Mouse (Mus musculus): Measurements from ENCODE around the gene Gpr153. TPM values are rescaled to one million over a fixed set of nuclear protein-coding genes. Genes with fewer than 3 reads are reported as not detected.

Gene Gpr153
- total RNA-seq, 2 experiments from 2014 or later = 5.4 to 6.0 TPM

DNA sequence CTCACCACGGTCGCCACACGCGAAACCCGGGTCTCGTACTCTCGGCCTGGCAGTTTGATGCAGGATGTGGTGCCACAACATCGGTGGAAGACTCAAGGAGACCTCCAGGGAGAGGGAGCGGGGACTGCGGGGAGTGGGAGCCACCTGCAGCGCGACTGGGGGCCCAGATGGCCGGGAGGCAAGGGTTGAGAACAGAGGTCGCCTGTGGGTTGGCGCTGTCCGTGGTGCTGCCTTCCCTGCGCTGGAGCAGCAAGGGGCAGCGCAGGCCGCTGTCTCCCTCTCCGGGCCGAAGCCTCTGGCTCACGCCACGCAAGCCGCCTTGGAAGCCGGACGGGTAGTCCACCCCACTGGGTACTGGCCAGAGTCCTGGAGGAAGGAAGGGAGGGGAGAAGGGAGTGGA is 12.9 kb downstream of the Gpr153 start:
- DNase-seq (ENCODE audit: extremely low spot score in 1 of 2, low spot score in 1 of 2) = peak in 1 of 2 experiments; percentile 57

DNA sequence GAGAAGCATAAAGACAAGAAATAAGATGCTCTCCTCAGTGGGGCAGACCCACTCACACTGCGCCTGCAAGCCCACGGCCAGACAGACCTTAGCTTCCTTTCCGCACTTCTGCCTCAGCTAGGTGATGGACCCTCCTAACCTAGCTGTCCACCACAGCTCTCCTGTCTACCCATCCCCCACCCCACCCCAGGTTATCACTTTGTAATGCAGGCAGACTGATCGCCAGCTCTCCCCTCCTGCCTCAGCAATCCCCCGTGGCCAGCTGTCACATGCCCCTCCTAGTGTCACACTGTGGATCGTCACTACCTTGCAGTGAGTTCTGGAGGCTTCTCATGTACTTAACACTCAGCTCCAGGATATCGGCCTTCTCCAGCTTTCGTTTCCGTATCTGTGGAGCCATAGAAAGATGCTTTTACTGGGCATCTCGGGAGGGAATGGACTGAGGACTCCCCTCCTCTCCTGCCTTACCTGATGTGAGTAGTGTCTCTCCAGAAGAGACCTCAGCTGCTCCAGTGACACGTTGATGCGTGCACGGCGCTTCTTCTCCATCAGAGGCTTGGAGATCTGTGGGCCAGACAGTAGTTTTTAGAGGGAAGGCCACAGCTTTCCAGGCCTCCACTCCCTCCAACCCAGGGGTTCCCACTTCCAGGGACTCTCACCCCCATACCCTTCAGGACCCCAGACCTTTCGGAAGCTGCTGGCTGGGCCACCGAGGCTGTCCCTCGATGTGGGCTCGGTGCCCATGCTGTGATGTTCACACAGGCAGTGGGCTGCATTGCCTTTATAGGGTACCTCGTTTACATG is 13.5 kb downstream of the Gpr153 start:
- no peak for DNase-seq (ENCODE audit: extremely low spot score in 1 of 2, low spot score in 1 of 2)

DNA sequence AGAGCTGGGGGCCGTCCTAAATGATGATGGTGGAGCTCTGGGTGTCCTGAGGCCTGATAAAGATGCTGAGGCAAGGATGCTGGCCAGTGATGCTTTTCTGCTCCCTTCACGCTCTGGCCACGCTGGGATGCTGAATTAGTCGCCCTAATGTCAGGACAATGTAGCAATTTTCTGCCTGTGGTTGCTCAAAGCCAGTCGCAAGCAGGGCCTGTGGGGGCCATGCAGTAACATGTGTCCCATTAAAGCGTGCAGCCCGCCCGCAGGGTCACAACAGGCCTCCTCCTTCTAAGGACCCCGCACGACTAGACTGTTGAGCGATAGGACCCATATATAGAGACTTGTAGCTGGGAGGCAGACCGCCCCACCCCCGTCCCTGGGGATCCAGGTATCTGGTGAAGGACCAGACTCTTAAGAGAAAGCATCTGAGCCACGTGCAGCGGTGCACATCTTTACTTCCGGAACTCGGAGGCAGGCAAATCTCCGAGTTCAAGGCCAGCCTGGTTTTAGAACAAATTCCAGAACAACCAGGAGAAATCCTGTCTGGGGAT is 14.4 kb downstream of the Gpr153 start:
- no peak for DNase-seq (ENCODE audit: extremely low spot score in 1 of 2, low spot score in 1 of 2)

DNA sequence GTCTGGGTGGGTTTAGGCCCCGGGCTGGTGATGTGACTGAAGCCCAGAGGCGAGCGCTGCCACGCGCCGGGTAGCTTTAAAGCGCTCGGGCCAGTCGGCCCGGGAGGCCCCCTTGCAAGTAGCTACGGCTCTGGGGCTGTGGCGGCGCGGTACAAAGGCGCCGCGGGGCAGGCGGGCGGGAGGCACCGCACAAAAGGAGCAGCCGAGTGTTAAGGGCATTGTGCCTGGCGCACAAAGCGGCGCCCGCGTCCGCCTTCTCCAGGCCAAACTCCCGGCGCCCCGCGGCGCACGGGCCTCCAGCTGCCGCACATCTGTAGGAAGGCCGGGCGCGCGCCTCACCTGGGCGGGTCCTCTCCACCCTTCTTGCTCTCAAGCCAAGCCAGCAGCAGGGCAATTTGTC is 16.4 kb downstream of the Gpr153 start:
- no peak for DNase-seq (ENCODE audit: extremely low spot score in 1 of 2, low spot score in 1 of 2)

DNA sequence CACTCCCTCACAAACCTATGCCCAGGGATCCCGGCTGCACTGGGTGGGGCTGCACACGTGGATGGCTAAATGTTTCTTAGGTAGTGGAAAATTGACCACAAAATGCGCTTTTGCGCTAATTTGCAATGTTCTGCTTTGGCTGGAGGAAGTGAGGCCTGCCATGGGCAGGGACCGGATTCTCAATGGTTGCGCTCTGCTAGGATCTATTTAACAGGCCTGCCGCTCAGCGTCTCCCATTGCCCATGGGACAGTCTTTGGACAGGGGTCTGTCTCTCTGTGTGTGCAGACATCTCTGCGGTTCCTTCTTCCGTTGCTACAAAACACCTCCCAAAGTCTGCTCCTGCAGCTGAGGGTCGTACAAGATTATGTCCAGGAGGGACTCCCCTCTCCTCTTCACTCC is 17.0 kb downstream of the Gpr153 start:
- no peak for DNase-seq (ENCODE audit: extremely low spot score in 1 of 2, low spot score in 1 of 2)

DNA sequence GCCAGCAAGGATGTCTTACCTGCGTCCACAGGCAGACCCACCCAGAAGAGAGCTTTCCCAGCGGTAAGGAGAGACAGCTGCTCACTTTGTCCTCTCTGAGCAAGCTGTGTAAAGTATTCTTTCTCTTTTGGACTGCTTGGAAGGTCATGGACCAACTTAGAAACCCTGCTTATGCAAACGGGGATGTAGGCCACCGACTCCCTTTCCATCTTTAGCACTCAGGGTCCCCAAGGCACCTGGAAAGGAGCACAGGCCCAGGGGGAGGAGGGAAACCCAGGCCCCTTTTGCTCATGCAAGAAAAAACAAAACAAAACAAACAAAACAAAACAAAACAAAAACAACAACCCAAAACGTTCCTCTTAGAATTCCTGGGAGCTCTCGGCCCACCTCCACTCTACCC is 17.5 kb downstream of the Gpr153 start, which contains the start of gene Hes3:
TSS of gene Hes3 (minus strand) at position 101 of the 400 bp plus-strand sequence.
- DNase-seq (ENCODE audit: extremely low spot score in 1 of 2, low spot score in 1 of 2) = no peak

DNA sequence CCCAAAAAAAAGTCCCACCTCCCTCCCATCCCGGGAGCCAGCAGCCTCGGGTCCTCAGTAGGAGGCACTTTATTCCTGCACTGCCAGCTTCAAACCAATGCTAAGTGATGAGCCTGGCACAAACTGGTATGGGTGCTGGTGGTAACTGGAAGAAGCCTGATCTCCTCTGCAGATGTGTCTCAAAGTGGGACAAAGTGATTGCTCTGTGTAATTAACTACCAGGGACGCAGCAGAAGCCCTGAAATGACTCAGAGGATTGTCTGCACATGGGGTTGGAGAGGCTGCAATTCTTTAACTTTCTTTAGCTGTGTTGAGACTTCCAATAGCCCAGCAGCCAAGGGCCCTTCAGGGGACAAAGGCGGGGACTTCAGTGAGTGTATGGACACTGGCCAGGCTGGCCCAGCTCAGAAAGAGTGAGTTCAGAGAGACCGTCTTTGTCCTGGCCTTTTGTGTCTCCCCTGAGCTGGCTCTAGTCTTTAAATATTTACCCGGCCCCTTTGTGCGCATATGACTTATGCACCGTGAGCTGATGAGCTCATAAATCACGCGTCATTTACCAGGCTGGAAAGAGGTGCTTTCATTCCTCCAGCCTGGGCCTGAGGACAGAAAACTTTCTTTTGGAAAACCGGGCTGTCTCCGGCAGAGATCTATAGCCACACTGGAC is 18.2 kb downstream of the Gpr153 start:
- no peak for DNase-seq (ENCODE audit: extremely low spot score in 1 of 2, low spot score in 1 of 2)

DNA sequence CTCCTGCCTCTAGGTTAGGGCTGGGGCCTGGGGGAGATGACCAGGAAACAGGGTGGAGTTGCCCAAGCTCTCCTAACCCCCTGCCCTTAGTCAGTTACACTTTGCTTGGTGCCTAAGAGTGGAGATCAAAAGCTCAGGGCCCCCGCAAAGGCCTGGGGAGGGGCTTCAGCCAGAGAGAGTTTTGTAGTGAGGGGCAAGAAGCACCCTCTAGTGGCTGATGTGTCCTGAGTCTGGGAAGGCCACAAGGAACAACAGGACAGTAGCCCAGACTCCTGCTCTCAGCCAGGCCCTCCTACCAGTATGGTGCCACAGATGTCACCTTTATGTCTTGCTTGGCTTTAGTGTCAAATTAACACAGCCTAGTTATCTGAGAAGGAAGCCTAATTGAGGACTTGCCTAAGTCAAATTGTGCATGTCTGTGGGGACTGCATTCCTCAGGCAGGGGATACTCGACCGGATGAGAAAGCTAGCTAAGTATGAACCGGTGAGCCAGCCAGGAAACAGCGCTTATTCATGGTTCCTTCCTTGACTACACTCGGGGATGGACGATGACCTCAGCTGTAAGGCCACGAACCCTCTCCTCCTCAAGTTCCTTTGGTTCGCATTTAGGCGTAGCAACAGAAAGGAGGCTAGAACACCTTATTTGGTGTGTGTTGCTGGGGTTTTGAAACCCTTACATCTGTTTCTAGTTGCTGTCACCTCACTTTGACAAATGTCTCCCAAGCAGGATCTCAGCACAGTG is 20.3 kb downstream of the Gpr153 start:
- DNase-seq (ENCODE audit: extremely low spot score in 1 of 2, low spot score in 1 of 2) = no peak

DNA sequence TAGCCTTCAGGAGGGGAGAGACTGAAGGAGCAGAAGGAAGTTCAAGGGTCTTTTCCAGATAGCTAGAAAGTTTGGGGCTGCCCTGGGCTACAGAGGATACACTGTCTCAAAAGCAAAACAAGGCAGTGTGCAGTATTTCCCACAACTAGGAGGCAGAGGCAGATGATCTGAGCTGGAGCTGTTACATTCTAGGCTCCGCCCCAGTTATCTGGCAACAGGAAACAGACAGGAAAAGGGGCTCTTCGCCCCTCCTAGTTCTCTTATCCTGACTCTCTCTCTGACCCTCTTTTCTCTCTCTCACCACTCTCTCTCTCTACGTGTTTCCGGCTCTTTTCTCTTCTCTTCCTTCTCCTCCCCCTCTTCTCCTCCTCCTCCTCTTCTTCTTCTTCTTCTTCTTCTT is 21.9 kb downstream of the Gpr153 start:
- DNase-seq (ENCODE audit: extremely low spot score in 1 of 2, low spot score in 1 of 2) = no peak

DNA sequence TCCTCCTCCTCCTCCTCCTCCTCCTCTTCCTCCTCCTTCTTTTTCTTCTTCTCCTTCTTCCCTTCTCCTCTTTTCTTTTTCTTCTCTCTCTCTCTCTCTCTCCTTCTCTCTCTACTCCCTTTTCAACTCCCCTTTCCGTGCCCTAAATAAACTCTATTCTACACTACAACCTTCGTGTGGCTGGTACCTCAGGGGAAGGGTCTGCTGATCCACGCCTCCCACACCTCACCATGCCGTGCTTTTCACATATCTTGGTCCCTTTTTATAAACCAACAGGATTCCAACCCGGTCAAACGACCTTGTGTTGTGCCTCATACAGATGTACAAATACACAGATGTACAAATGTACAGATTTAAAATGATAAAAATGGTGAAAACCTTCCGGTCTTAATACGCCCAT is 22.3 kb downstream of the Gpr153 start:
- DNase-seq (ENCODE audit: extremely low spot score in 1 of 2, low spot score in 1 of 2) = no peak

DNA sequence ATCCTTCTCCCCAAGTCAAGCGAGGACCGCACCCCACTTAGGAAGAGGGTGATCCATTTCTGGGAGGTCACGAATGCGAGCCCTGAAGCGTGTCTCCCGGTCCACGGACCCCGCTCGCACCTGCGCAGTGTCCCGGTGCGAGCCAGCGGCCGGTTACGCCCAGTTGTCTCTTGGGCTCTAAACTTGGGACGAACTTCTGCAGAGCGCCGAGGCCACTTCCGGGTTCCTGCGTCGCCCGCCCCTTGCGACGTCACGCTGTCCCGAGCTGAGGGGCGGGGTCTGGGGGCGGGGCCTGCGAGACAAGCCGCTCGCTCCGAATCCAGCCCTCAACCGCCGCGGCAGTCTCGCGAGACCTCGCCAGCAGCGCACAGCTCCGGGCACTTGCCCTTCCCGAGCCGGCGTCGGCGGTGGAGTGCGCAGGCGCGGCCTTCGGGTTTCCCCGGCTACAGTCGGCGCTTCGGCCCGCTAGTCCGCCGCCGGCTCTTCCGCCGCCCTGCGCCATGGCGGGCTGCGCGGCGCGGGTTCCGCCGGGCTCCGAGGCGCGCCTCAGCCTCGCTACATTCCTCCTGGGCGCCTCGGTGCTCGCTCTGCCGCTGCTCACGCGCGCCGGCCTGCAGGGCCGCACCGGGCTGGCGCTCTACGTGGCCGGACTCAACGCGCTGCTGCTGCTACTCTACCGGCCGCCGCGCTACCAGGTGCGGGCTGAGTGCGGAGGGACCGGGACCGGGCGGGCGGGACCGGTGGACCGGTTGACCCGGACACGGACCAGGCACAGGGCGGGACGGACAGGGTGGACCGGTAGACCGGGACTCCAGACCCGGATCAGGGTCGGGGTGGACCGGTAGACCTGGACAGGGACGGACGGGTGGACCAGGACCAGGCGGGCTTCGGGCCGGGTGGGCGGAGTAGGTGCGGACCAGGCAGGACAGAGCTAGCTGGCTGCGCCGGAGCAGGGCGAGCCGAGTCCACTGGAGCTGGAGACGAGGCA is 23.1 kb downstream of the Gpr153 start, which contains the start of gene Icmt:
TSS of gene Icmt (plus strand) at position 354 of the 988 bp plus-strand sequence.
- DNase-seq (ENCODE audit: extremely low spot score in 1 of 2, low spot score in 1 of 2) = peak; percentile 97 to 98

DNA sequence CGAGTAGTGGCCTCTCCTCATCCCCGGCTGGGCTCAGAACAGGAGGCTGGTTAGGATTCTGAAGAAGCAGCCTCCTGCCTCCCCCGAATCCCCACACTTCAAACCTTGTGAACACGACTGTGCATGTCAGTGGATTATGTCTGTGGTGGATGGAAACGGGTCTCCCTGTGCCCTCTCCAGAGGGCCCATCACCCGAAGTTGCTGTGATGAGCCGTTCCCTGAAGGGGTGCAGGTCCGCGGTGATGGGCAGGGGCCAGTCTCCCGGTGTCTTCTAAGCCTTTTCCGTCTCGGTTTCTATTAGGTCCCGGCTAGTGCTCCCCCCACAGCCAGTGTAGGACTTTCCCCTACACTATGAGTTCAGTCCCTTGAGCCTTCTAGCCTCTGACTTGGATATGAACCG is 24.8 kb downstream of the Gpr153 start:
- no peak for DNase-seq (ENCODE audit: extremely low spot score in 1 of 2, low spot score in 1 of 2)

DNA sequence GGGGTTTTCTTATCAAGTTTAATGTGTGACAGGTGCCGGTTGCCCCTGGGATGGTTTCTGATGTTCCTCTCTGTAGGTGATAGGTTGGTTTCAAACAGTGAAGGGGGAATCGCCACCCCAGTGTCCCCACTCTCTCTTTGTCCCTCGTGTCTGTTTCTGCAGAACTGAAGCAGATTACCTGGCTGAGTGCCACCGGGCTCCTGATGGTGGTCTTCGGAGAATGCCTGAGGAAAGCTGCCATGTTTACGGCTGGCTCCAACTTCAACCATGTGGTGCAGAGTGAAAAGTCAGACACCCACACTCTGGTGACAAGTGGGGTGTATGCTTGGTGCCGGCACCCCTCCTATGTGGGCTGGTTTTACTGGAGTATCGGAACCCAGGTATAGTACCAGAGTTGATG is 26.3 kb downstream of the Gpr153 start:
- no peak for DNase-seq (ENCODE audit: extremely low spot score in 1 of 2, low spot score in 1 of 2)

DNA sequence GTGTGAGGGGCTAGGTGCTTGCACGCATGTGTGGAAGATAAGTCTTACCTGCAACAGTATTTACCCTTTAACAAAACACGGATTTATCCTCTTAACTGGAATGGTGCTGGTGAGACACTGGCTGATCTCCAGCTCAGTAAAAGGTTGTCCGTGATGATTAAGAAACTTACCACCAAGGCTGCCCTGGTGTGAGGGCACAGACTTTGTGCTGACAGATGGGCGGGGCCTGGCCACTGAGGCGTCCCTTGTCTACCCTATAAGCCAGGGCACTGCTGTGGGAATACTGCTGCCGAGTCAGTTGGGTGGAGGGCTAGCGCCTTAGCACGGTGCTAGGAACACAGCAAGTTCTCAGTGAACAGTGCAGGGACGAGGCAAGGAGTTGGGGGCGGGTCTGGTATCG is 28.0 kb downstream of the Gpr153 start:
- no peak for DNase-seq (ENCODE audit: extremely low spot score in 1 of 2, low spot score in 1 of 2)

DNA sequence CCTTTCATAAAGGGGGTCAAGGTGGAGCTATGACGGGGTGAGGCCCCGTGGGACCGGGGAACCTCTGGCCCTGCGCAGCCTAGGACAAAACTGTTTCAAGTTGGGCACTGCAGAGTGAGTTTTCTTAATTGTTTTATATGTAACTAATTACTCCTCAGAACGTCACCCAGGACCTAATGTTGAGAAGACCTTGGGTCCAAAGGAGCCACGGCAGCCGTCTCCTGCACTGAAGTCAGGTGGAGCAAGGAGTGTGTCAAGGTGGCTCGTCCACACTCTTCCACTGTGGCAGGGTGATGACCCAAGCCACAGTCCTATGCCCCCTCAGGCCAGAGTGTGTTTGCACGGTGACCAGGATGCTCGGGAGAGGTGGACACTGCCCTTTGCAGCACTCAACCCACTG is 29.1 kb downstream of the Gpr153 start:
- DNase-seq (ENCODE audit: extremely low spot score in 1 of 2, low spot score in 1 of 2) = no peak

DNA sequence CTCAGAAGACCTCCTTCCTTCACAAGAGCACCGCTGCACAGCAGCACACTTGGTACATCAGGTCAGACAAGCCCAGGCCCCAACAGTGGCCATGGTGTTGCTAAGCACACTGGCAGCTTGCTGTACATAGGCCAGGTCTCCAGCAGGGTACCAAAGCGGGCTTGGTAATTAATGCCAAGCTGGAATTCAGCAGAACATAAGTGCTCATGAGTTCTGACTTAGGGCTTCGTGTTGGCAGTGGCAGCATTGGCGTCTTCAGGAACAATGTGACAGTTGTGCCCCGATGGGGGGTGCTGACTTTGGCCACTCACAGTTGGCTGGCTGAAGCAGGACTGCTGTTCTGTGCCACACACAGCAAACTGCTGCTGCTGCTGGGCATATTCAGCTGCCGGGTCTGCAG is 30.7 kb downstream of the Gpr153 start:
- DNase-seq (ENCODE audit: extremely low spot score in 1 of 2, low spot score in 1 of 2) = no peak

DNA sequence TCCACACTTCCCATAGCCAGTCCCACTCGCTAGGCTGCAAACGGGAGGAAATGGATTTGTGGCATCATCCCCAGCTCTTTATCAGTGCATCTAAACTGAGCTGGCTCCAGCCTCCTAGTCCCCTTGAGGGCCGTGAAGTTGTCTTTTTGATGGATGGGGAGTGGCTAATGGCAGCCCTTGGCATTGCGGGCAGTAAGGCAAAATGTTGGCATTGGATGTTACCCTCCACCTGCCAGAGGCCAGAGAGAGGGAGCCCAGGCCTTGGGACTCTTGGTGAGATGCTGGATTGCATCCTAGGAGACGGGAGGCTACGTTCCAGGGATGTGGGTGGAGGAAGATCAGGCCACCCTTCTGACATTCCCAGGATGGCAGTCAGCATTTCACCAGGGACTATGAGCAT is 32.0 kb downstream of the Gpr153 start:
- DNase-seq (ENCODE audit: extremely low spot score in 1 of 2, low spot score in 1 of 2) = no peak

DNA sequence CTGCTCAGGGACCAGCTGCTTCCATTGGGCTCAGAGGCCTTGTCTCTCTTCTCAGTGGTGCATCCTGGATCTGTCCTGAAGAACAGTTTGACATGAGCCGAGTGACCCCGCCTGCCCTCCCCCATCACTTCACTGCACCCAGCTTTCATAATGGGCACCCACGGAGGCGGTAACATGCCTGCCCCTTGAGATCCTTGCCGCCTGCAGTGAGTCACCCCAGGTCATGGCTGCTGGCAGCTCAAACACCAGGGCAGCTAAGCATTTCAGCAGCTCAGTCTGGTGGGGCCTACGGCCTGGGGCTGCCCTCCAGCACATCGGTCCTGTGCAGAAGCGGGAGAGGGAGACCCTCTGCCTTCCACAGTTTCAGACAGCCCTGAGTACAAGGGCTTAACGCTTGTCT is 33.5 kb downstream of the Gpr153 start:
- no peak for DNase-seq (ENCODE audit: extremely low spot score in 1 of 2, low spot score in 1 of 2)

DNA sequence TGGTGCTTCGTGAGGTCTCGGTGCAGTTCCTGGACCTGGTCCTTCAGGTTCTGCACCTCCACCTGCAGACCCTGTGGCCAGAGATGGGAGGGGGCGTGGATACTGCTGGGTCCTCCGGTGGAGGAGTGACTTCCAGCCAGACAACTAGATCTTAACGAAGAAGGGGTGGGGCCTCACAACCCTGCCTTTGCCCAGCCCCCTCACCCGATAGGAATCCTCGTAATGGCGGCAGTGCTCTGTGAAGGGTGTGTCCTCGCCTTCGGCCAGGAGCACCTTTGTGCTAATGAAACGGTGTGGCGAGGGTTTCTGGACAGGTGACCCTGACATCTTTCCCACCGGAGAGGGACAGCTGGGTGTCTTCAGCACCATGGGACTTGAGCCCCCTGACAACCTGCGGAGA is 38.2 kb downstream of the Gpr153 start:
- no peak for DNase-seq (ENCODE audit: extremely low spot score in 1 of 2, low spot score in 1 of 2)

DNA sequence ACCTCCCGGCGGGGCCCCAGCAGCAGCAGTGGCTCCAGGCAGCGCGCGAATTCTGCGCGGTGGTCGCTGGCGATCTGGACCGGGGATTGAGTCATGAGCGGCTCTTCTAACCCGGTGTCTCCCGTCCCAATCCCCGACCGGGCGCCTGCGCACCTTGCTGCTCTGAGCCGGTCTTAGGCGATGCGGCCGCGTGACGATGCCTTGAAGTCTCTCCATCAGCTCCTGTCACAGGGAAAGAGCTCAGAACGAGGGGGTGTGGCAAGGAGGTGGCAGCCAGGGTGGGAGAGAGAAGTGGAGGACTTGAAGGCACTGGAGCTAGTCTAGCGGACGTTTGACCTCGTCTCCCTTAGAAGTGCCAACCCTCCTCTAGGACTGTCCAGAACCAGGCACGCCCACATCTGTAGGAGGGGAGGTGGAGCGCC is 39.2 kb downstream of the Gpr153 start:
- DNase-seq (ENCODE audit: extremely low spot score in 1 of 2, low spot score in 1 of 2) = no peak

Data from layer of hippocampus, postnatal 25 days (tissue).